Mouse (Mus musculus) mouse trophoblast stem cell (cell line): Measurements from ENCODE around the gene Timm23.
"Not testable (repeated sequence)": the region's sequence is repeated elsewhere in the genome, so short reads cannot be mapped to it uniquely, and the experiment has no call there.

Experiments
- in situ Hi-C, 2 experiments: fragments of 300-500 bp; cut with MseI, MboI; formaldehyde crosslinking; loops; 2 replicates in 1 of 2; 3 replicates in 1 of 2; pipeline ENCODE4 v1.15.1; 2025

Timm23 gene

DNA sequence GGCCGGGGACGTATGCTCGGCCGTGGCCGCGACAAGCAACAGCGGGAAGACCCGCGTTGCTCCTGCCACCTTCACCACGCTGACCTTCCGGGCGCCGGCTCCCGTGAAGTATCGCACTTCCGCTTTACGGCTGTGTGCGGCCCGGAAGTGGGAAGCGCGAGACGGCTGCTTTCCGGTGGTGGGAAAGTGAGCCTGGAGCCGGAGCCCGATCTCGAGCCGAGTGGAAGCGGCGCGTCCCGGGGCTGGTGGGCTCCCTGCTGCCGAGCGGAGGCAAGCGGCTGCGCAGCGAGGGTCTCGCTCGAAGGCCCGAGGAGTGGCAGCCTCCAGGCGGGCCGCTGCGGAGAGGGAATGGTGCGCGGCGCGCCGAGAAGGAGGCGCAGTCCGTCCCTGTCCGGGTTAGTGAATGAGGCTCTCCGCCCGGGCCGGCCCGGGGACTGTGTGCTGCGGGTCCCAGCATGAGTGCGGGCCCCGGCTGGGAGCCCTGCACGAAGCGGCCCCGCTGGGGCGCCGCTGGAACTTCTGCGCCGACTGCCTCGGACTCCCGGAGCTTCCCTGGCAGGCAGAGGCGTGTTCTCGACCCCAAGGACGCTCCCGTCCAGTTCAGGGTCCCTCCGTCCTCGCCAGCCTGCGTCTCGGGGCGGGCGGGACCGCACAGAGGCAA, at the start of gene Timm23, which contains the start of gene Parg:
Gene Timm23 (minus strand): TSS at position 108 of the 661 bp plus-strand sequence.
Gene Parg (plus strand): TSS at position 159 of the 661 bp plus-strand sequence.
- in situ Hi-C loops, result no loop called here

DNA sequence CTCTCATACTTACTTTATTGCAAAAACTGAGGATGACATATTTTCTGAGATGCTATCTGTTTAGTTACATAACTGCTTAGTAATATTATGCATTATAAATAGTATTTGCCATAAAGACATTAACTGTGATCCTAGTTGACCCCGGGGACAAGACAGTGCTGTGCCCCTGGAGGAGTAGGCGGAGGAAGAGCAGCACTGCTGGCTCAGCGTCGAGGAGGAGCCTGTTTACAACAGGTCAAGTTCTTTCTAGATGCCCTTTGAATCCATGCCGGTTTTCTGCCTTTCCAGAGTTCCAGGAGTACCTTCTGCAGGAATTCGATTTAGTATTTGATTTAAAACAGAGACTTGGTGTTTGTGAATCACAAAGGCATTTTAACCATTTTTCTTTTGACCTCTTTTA, 47.9 kb upstream of the Timm23 start:
- in situ Hi-C loops, result no loop called here

DNA sequence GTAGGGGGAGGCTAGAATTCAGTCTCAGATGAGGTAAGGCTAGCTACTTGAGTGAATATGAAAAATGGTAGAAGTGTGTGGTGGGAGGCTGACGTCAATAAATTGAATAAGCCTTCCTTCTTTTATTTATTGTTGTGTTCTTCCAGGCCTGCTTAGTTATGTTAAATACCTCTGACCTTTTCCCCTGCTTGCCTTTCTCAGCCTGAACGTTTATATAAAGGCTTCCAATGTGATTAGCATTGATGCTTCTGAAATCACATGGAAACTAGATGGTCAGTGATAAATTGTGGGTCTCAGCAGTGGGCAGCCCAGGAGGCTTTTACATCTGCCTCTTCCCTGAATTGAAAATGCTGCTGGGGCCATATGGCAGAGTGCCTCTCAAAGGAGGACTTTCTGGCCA, 44.3 kb upstream of the Timm23 start:
- in situ Hi-C loops, result no loop called here

DNA sequence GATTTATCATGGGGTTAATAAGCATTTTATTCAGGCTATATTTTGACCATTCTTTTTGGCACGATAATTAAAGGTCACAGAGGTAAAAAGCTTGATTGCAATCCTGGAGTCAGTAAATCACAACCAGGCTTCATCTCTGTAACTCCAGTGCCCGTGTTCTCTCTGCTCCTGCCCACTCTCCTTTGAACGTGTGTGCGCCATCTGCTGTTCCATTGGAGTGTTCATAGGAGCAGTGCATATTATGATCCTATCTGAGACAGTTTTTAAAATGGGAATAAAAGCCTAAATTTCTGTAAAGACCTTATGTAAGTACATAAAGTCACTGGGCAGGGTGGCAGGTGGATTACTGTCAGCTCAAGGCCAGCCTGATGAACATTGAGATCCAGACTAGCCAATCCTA, 40.7 kb upstream of the Timm23 start:
- in situ Hi-C loops, result no loop called here

DNA sequence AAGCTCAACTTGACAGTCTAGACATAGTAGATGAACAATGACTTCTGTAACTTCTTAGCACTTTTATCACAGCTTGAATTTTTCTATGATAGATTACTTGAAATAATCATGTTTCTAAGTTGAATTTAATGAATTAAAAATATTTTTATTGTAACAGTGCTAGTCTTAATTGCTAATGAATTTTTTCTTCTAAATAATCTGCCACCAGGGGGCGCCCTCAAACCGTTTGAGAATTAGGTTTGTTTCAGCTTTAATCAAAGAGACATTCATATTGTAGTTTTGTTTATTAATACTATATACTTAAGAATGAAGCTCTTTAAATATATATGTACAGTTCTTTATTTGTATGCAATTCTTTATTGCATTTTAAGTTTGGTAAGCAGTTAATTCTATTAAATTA, 27.3 kb upstream of the Timm23 start:
- in situ Hi-C loops, result no loop called here

DNA sequence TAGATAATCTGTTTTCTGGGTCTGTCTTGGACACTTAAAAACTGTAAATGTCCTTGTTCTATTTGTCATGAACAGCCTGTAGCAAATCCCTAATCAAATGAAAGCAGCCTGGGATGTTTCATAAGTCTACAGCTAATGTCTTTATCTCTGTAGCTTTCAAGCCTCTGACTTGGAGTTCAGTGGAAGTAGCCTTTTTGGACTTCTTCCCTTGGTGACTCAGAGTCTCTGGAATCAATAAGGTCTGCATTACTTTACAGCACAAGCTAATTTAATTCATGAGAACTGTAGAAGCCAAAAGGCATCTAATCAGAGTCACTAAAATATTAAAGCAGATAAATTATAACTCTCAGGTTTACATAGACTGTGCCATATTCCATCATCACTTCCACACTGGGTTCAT, 24.9 kb upstream of the Timm23 start:
- in situ Hi-C loops, result no loop called here

DNA sequence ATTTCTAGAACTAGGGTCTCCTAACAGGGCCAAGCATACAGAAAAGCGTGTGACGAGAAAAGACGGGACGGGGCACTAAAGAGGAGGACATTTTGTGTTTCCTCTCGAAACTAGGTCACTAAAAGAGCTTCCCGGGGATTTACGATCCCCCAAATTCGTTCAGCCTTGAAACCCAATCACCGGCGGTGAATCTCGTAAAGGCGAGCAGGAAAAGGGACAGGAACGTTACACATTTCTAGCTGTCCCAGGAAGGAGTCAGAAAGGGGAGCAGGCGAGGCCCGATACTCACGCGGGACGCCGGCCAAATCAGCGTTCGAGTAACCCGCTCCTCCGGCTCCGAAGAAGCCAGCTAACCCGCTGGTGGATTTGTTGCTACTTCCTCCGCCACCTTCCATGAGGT, 344 bp downstream of the Timm23 start:
- in situ Hi-C loops, result no loop called here

DNA sequence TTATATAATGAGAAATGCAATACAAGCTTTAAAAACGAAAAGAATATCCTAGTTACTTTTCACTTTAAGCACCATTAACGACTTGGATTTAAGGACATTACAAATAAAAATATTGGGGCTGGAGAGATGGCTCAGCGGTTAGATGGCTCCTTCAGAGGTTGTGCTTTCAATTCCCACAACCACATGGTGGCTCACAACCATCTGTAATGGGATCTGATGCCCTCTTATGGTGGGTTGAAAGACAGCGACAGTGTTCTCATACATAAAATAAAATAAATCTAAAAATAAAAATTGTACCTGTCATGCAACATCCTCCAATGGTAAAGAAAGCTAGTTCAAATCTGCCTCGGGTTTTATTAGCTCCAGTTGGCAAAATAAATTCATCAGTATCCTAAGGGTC, 8.1 kb downstream of the Timm23 start:
- in situ Hi-C loops, result not testable (repeated sequence)

DNA sequence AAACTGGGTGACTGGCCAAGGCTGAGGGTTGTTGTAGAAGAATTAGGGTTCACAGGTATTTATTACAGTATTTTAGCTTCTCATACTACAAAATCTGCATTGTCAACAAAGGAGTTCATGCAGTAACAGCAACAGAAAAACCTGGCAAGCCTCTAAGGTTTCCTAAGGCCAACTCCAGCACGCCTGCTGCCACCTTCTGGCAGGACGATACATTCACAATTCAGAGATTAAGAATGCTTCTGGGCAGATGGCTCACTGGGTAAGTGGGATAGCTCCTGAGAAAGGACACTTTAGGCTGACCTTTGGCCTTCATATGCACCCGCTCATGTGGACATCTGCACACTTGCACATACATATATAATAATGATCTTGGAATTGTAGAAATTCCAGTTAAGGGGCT, 9.3 kb downstream of the Timm23 start:
- in situ Hi-C loops, result no loop called here

DNA sequence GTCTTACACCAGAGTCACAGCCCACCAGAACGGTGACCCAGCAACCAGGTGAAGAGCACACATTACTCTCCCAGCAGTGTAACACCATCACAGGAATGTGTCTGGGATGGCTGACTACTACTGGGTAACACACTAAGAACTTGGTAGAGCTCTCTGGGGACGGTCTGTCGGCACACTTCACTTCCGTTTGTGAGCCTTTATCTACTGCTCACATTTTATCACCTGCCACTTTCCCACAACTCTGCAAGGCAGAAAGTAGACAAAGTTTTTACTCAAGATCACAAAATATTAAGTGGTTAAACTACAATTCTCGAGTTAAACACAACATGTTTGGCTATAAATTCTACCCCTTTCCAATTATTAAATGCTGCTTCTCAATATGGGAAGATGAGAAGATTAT, 9.8 kb downstream of the Timm23 start:
- in situ Hi-C loops, result no loop called here

DNA sequence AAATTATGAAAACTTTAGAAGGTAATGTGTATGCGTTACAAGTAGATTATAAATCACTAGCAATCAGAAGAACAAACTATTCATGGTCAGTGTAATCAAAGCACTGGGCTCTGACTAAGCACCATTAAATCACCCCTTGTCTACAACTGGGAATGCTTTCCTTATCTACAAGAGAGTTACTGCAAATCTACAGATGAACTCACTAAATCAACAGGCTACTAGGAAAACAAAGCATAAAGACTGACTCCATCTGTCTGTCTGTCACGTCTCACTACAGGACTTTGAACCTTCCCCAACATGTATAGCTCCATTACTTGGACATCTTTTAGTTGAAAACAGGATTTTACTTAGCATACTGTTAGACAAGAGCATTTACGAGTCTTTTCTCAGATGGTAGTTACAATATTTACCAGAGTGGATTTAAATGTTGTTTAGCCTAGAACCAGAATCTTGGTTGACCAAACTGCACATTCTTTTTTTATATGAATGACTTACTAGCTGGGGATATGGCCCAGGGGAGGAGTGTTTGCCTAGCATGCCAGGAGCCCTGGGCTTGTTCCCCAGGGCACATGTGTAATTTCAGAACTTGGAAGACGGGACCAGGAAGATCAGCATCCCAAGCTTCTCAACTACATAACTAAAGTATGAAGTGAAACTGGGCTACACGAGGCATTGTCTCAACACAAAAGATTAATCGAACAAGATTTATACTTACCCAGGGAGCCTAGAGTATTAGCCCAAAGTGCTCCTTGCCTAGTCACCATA, 10.9 kb downstream of the Timm23 start:
- in situ Hi-C loops, result no loop called here

DNA sequence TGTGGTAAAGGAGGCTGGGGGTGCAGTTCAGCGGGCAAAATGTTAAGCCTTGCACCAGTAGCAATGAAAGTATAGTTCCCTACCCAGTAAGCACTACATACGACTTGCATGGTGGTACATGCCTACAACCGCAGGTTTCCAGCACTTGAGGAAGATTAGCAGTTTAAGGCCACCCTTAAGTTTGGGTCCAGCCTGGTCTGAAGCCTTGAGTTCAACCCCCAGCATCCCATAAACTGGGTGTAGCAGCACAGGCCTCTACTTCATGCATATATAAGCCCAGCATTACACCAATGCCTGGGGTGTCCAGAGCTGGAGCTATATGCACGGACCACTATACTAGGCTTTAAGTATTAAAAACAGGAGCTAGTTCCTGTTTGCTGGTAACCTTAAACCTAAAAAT, 17.9 kb downstream of the Timm23 start:
- in situ Hi-C loops, result no loop called here

DNA sequence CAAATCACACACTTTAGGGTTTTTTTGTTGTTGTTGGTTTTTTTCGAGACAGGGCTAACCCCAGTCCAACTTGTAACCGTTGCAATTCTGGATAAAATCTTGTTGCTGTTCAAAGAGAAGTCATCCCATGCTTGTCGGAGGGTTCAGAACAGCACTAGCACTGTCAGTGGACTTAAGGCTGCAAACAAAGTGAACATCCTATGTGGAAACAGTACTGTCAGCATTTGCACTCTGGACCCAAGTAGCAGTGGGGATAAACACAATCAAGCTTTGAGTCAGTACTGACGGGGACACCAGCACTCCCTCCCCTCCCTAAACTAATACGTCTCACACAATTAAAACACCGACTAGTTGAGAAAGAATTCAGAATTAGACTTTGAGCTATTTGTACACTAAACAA, 20.8 kb downstream of the Timm23 start:
- in situ Hi-C loops, result no loop called here

DNA sequence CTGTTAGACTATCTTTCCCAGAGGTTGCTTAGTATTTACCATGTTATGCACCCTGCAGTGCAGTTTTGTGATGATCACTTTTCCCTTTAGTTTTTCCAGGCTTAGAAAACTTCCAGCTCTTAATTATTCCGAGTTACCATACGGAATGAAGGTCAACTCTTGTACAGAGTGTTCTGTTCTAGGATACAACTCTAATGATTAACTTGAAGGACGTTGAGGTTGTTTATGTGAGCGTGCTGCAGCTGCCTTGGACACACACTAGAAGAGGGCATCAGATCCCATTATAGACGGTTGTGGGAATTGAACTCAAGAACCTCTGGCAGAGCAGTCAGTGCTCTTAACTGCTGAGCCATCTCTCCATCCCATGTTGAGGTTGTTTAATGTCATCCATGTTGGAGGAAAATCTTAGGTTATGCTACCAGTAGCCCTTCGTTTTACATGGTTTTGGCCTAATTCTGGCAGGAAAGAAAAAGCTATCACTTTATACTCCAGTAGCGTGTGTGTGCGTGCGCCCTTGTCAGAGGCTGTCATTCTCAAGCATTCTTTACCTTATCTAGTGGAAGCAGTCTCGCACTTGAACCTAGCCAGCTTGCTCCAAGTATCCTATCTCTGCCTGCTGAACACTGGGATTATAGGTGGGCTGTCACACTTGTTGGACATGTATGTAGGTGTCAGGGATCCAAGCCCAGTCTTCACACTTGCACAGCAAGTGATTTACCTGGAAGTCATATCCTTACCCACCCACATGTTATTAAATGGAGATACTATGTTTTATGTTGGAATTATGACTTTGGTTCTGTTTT, 22.1 kb downstream of the Timm23 start:
- in situ Hi-C loops, result no loop called here

DNA sequence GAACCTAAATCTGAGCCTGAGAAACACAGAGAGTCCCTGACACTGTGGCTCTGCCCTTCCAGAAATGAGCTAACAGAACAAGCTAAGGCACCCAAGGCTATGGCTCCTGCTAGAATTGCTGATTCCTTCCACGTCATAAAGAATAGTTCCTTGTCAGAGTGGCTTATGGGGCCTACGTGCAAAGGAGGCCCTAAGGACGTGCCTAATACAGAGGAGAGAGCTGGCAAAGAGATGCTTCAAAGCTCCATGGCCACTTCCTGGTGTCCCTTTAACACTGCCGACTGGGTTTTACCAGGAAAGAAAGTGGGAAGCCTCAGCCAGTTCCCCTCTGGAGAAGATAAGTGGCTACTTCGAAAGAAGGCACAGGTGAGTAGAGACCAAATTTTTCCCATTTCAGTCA, 25.1 kb downstream of the Timm23 start:
- in situ Hi-C loops, result not testable (repeated sequence)

DNA sequence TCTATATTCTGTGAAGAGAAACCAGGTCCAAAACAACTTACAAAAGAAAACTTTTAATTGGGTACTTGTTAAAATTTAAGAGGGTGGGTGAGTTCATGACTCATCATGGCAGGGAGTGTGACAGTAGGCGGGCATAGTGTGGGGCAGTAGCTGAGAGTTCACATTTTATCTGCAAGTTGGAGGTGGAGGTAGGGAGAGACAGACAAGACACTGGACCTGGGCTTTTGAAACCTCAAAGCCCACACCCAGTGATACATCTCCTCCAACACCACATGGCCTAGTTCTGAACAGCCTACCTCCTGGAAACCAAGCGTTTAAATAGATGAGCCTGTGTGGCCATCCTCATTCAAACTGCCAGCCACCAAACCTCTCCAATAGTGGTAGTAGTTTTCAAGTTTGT, 26.4 kb downstream of the Timm23 start:
- in situ Hi-C loops, result no loop called here

DNA sequence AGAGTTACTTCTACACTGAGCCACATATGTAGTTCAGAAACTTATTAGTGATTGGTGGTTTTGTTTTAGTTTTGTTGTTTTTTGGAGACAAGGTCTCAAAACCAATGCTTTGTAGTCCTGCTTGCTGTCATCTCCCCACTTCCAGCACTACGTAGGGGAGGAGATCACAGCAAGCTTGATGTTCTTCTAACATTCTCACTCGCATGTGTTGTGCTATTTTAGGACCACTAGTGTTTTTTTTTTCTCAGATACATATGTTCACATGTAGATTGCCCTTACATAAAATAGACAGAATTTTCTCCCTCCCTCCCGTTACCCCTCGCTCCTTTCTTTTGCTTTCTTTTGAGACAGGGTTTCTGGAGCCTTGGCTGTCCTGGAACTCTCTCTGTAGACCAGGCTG, 31.6 kb downstream of the Timm23 start:
- in situ Hi-C loops, result no loop called here

DNA sequence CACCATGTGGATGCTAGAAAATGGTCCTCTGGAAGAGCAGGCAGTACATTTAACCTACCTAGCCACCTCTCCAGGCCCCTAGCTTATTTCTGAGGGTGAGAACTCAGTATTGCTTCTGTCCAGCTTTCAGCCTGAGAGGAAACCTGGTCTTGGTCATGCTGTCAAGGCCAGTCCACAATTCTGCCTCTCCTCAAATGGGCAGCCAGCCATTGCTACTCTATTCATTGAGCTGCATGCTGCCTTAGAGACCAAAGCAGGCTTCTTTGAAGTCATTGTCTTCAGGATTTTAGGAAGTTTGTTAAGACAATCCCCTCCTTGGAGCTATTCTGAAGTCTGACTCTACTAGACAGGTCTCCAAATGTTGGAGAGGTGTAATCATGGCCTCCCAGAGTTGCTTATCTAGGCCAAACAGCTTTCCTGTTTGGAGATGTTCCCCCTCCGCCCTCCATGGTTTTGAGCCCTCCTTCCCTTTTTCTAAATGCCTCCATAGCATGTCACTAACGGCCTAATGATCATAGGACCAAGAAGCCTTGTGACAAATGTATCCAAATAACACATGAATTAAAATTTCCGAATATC, 33.0 kb downstream of the Timm23 start:
- in situ Hi-C loops, result no loop called here

DNA sequence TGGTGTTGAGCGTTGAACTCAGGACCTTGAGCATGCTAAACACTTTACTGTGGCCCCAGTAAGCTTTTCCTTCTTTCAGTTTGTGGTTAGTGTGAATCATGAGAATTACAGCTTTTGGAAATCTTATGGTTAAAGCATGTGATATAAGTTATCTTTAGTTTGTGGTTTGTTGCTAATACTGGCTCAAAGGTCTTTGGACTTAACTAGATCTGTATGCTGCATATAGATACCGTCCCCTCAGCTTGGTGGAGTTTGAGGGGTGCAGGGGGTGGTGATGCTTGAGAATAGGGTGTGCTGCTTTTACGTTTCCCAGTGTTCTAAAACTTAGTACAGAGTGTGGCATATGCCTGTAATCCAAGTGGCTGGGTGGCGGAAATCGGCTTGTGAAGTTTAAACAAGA, 34.4 kb downstream of the Timm23 start:
- in situ Hi-C loops, result no loop called here

DNA sequence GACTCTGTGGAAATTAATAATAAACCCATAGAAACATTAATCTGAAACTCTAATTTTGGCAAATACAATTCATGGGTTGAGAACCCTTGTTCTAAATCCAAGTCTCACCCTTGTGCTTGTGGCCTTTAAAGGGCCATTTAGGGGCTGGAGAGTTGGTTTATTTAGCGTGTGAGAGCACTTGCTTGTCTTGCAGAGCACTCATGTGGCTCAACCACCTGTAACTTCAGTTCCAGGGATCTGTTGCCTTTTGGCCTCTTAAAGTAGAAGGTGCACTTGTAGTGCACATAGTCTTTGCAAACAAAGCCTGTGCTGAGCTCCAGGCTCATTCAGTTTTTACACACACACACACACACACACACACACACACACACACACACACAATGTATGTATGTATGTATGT, 34.9 kb downstream of the Timm23 start:
- in situ Hi-C loops, result no loop called here

DNA sequence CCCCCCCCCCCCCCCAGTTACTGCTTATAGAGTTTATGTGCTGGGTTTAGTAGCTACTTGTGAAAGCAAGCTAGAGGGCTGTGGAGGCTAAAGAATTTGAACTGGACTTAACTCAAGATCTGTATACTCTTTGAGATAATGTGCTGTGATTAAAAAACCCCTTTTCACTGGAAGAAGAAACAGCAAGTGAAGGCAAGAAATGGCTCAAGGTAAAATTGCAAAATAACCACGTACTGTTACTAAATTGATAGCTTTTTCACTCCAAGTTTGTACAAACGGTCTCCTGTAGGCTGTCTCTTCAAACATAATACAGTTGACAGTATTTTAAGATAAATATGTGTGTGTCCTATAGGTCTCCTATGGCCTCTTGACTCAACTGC, 35.6 kb downstream of the Timm23 start:
- in situ Hi-C loops, result no loop called here
